Mouse (Mus musculus) erythroblast, embryonic 14.5 days (primary cell): Measurements from ENCODE around the gene Foxn3.

ENCODE experiments used
- GATA1 ChIP-seq: IDR thresholded peaks from 2 replicates; pipeline ENCODE4 v1.6.1; 2012; ENCODE audit warnings: low read length, inconsistent platforms, mixed read lengths
- TAL1 ChIP-seq: IDR thresholded peaks from 3 replicates; pipeline ENCODE4 v1.6.1; 2012; ENCODE audit warnings: low read length, inconsistent platforms, mixed read lengths

GRCm38 (mm10) chr12:99599606-99600005 lies 36.2 kb upstream of the Foxn3 start:
- TF ChIP-seq GATA1 (no peak), TAL1 (no peak)
